In the genomic region with DNA sequence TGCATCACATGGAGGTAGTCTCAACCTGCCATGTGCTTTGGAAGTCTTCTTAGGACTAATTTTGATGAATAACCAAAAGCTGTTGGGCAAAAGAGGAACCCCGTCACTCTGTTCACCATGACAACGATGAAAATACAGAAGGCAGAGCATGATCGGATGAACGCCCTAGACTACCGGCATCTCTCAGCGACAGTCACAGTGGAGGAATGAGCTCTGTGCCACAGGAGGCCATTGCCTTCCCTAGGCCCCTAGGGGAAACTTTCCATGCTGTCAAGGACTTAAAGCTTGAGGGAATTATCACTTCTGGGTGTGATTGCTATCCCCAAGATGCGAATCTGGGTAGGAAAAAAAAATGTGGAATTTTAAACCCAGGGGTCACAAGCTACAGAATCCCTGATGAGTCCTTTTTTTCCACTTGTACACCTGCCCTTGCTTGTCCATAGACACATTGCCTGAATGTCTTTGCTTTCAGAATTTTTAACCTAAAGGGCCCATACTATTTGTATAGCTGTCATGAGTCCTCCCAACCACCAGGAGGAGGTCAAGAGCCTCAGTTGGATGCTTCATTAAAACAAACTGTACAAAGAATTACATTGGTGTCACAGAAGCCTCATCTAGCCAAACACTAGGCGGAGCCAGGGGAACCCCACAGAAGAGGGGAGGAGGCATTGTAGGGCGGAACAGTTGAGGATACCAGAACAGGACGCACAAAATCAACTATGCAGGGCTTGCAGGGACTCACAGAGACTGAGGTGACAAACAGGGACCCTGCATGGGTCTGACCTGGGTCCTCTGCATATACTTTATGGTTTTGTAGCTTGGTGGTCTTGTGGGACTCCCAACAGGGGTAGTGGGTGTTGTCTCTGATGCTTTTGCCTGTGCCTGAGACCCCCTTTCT, we compare ENCODE assay signal across 19 mouse cellular contexts. TPM values are rescaled to one million over a fixed set of nuclear protein-coding genes. Genes with fewer than 3 reads are reported as not detected.
DNase-seq lines count a peak whose midpoint lies in the region; ATAC-seq and TF ChIP-seq lines count a peak whose summit lies in the region.
"Had no signal": no experiment of that assay in that cellular context is flagged by ENCODE, and none has a peak within 500 bp of the region (broad histone marks: within the 10 kb centered on the region; RNA-seq: fewer than 3 reads in every experiment).

No protein-coding gene starts in this region.

- in situ Hi-C loops in ES-E14 (cut with MboI; ENCODE audit: low sequenced_read_pairs in 2 of 2, unreplicated experiment in 2 of 2): no loop called here

- H3K9ac ChIP-seq in heart, embryonic 12.5 days: no peak overlapping the region
- H3K9ac ChIP-seq in lung, embryonic 14.5 days: no peak overlapping the region
- no peak overlapping the region for H3K9ac ChIP-seq in ES-E14 (ENCODE audit: insufficient read depth, low read depth, low read length, poor library complexity, severe bottlenecking)
- H3K9ac ChIP-seq: embryonic facial prominence, embryonic 13.5 days; neural tube, embryonic 13.5 days had no signal

- no peaks in the 10 kb centered on the region for H3K36me3 ChIP-seq in heart, embryonic 12.5 days
- H3K36me3 ChIP-seq in lung, embryonic 14.5 days (ENCODE audit: insufficient read depth): no peaks in the 10 kb centered on the region
- H3K36me3 ChIP-seq in ES-E14 (ENCODE audit: control insufficient read depth, insufficient read depth, low read length, poor library complexity, severe bottlenecking): no peaks in the 10 kb centered on the region
- H3K36me3 ChIP-seq: embryonic facial prominence, embryonic 13.5 days; neural tube, embryonic 13.5 days had no signal

- TF ChIP-seq CTCF in lung, embryonic 14.5 days (IDR thresholded peaks at IDR 0.05; ENCODE audit: low read depth): peak; percentile 33; the same call in 1 of the 2 replicates

- ATAC-seq in heart, embryonic 12.5 days (ENCODE audit: insufficient number of reproducible peaks, low FRiP score): no peak
- no peak for ATAC-seq in lung, embryonic 14.5 days (ENCODE audit: insufficient read depth)
- peak; percentile 57; the same call in 1 of the 2 replicates for ATAC-seq in megakaryocyte-erythroid progenitor cell, adult 5-6 weeks (replicated peaks; ENCODE audit: low FRiP score, low TSS enrichment, poor library complexity, severe bottlenecking)
- ATAC-seq: intestine, embryonic 16.5 days had no signal

- H3K4me3 ChIP-seq in heart, embryonic 12.5 days: no peak overlapping the region
- no peak overlapping the region for H3K4me3 ChIP-seq in lung, embryonic 14.5 days (ENCODE audit: low read depth, low read length)
- H3K4me3 ChIP-seq in ES-E14 (ENCODE audit: insufficient read depth in 1 of 2, low read depth in 1 of 2, low read length in 2 of 2, poor library complexity in 1 of 2, severe bottlenecking in 1 of 2): no peak overlapping the region
- H3K4me3 ChIP-seq: embryonic facial prominence, embryonic 13.5 days; neural tube, embryonic 13.5 days had no signal

- peak; percentile 19 for DNase-seq in heart, adult 8-10 months (ENCODE audit: low spot score)
- DNase-seq in lung, embryonic 14.5 days: peak; percentile 13
- no peak for DNase-seq in lung, postnatal 14 days
- DNase-seq in ES-E14 (ENCODE audit: low read depth, low spot score): peak; percentile 34
- no peak for DNase-seq in right cerebral cortex, adult 18-20 months
- no peak for DNase-seq in frontal cortex, postnatal 36 days (ENCODE audit: low spot score in 2 of 2)
- DNase-seq: adrenal gland, postnatal 14 days; cerebellum, postnatal 25 days; gastrocnemius, postnatal 14 days; left cerebral cortex, postnatal 4 days; midbrain, embryonic 14.5 days had no signal

- H3K9me3 ChIP-seq in heart, embryonic 12.5 days (replicated peaks): 0 out of 2 replicates have a peak, but pooled peaks cover 3% of the 10 kb centered on the region
- no peaks in the 10 kb centered on the region for H3K9me3 ChIP-seq in lung, embryonic 14.5 days (ENCODE audit: low read depth, low read length)
- H3K9me3 ChIP-seq in ES-E14 (ENCODE audit: control insufficient read depth, insufficient read depth, low read depth, low read length): no peaks in the 10 kb centered on the region
- H3K9me3 ChIP-seq: embryonic facial prominence, embryonic 13.5 days; neural tube, embryonic 13.5 days had no signal

- no peak overlapping the region for H3K4me2 ChIP-seq in heart, embryonic 12.5 days
- H3K4me2 ChIP-seq in lung, embryonic 14.5 days: no peak overlapping the region
- H3K4me2 ChIP-seq: embryonic facial prominence, embryonic 13.5 days; neural tube, embryonic 13.5 days had no signal

- WGBS in heart, embryonic 12.5 days: 89% methylated on average over 10 of the region's 10 CpGs
- 91% methylated on average over 10 of the region's 10 CpGs for WGBS in lung, embryonic 14.5 days

- no peaks in the 10 kb centered on the region for H3K4me1 ChIP-seq in heart, embryonic 12.5 days (replicated peaks)
- no peaks in the 10 kb centered on the region for H3K4me1 ChIP-seq in lung, embryonic 14.5 days (ENCODE audit: insufficient read depth)
- H3K4me1 ChIP-seq in ES-E14 (ENCODE audit: control insufficient read depth in 2 of 2, insufficient read depth in 2 of 2, low read length in 2 of 2, poor library complexity in 1 of 2): no peaks in the 10 kb centered on the region
- H3K4me1 ChIP-seq: neural tube, embryonic 13.5 days had no signal

- H3K27me3 ChIP-seq in heart, embryonic 12.5 days (replicated peaks): no peaks in the 10 kb centered on the region
- no peaks in the 10 kb centered on the region for H3K27me3 ChIP-seq in lung, embryonic 14.5 days (ENCODE audit: insufficient read depth, low read length)
- H3K27me3 ChIP-seq: embryonic facial prominence, embryonic 13.5 days; neural tube, embryonic 13.5 days had no signal

- H3K27ac ChIP-seq in heart, embryonic 12.5 days (ENCODE audit: poor library complexity, severe bottlenecking): no peak overlapping the region
- no peak overlapping the region for H3K27ac ChIP-seq in lung, embryonic 14.5 days (ENCODE audit: low read depth)
- H3K27ac ChIP-seq in ES-E14 (ENCODE audit: insufficient read depth, low read depth, low read length, poor library complexity, severe bottlenecking): no peak overlapping the region
- H3K27ac ChIP-seq: embryonic facial prominence, embryonic 13.5 days; neural tube, embryonic 13.5 days had no signal

TF ChIP-seq in ES-E14, 5 proteins besides CTCF, POLR2A, EP300 and RAD21:
- no peak for TF ChIP-seq ZC3H11A (IDR thresholded peaks at IDR 0.05; ENCODE audit: borderline replicate concordance, low read depth, low read length)
- TF ChIP-seq HCFC1 (IDR thresholded peaks at IDR 0.05; ENCODE audit: borderline replicate concordance, insufficient read depth, low read length): no peak
- TF ChIP-seq ZNF384 (IDR thresholded peaks at IDR 0.05; ENCODE audit: low read depth, low read length): no peak
TF ChIP-seq in ES-E14: peak in this region for 0.

RNA-seq across cellular contexts. Expression of a gene that starts 53.2 kb away (rescaled TPM):
- total RNA-seq in heart, adult 8-10 months (2022): not detected
- polyA plus RNA-seq in heart, embryonic 12.5 days (2016; fragmentation: Nextera tagmentation; extraction: Ambion mirVana): 0.45 and 0.58 TPM in 2 replicates
- 0.08 and 0.18 TPM in 2 replicates for polyA plus RNA-seq in lung, embryonic 14.5 days (2014; fragmentation: Nextera tagmentation; extraction: Ambion mirVana)
- total RNA-seq in ES-E14 (2012; rRNA removed): 0.21 and 0.27 TPM in 2 replicates
- total RNA-seq in megakaryocyte-erythroid progenitor cell, adult 5-6 weeks (2014; fragmentation: Nextera tagmentation): not detected in 2 replicates
- not detected in 2 replicates for total RNA-seq in megakaryocyte-erythroid progenitor cell, adult 5-6 weeks (2017)
- total RNA-seq: adrenal gland, postnatal 14 days; heart, postnatal 10 days had no signal
- polyA plus RNA-seq: C2C12; liver, embryonic 16.5 days had no signal

Comparison
In these comparisons a context has a peak if more than half of its experiments do, and no peak if none do; other contexts are left out.
1. DNase-seq: peak in heart, adult 8-10 months (single experiment), lung, embryonic 14.5 days (single experiment) and ES-E14 (single experiment); none in lung, postnatal 14 days (single experiment), right cerebral cortex, adult 18-20 months (single experiment) and frontal cortex, postnatal 36 days (0 of 2).